Mouse (Mus musculus): ENCODE measurements around the gene Tcirg1.

Gene Tcirg1

GRCm38 (mm10) chr19:3906795-3907786, at the start of gene Tcirg1:
Gene Tcirg1 (minus strand): TSS chr19:3907133.
- peak in 1 of 2 experiments; percentile 61 for DNase-seq (ENCODE audit: low spot score in 2 of 2)

DNA sequence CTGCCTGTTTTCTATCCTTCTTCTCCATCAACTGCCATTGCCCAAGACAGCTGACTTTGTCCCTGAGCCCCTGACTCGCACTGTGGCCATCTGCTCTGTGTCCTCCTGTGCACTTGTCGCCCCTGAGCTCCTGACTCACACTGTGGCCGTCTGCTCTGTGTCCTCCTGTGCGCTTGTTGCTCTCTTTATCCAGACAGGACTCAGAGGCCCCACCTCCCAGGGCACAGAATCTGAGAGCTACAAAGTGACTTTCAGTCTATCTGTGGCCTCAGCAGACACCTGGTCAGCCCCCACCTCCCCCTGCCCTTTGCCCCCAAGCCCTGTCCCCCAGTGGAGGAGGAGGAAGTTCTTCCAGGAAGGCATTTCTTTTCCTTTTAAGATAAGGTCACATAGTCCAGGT, 48.9 kb upstream of the Tcirg1 start:
- no peak for DNase-seq (ENCODE audit: low spot score in 2 of 2)

DNA sequence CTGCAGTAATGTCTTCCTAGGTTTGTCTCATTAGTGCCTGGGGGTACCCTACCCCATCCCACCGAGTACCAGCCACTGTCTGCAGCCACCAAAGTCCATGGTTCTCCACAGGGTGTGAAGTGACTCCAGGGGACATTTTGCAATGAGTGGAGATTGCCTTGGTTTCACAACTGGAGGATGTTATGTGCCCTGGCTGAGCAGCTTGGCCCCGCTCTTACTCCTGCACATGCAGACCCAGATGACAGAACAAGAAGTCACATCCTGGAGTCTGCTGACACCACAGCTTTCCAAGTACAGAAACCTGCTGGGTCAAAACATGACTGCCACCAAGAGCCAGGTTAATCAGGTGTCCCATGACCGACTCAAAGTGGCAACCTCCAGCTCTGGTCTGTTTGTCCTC, 48.1 kb upstream of the Tcirg1 start:
- no peak for DNase-seq (ENCODE audit: low spot score in 2 of 2)

DNA sequence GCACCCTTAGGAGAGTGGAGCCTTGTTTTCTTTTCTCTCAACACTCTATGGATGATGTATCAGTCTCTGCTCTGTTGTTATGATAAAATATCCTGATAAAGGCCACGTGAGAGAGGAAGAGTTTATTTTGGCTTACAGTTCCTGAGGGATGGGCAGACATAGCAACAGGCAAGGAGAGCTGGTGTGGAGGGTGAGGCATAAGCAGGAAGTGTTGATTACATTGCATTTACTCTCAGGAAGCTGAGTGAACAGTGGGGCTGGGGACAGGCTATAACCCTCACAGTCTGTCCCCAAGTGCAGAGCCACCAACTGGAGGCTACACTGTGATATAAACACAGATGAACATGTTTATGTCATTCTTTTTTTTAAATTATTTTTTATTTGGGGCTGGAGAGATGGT, 45.2 kb upstream of the Tcirg1 start:
- no peak for DNase-seq (ENCODE audit: low spot score in 2 of 2)

DNA sequence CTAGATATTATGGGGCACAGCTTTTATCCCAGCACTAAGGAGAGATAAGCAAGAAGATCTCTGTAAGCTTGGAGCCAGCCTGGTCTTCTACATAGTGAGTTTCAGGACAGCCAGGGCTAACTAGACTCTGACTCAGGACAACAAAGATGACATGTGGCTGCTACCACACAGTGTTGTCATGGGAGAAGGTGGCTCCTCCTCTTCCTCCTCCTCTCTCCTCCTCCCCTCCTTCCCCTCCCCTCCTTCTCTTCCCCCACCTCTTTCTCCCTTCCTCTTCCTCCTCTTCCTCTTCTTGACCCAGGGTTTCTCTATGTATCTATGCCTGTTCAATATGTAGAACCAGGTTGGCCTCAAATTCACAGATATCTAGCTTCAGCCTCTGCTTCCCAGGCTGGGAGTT, 44.5 kb upstream of the Tcirg1 start:
- no peak for DNase-seq (ENCODE audit: low spot score in 2 of 2)

GRCm38 (mm10) chr19:3950331-3950730, 43.4 kb upstream of the Tcirg1 start:
- no peak for DNase-seq (ENCODE audit: low spot score in 2 of 2)

GRCm38 (mm10) chr19:3948546-3948945, 41.6 kb upstream of the Tcirg1 start:
- DNase-seq (ENCODE audit: low spot score in 2 of 2): no peak

- DNase-seq (ENCODE audit: low spot score in 2 of 2): no peak
Measured at GRCm38 (mm10) chr19:3947813-3948212, 40.9 kb upstream of the Tcirg1 start.

GRCm38 (mm10) chr19:3946715-3947114, 39.8 kb upstream of the Tcirg1 start:
- peak in 1 of 2 experiments; percentile 71 for DNase-seq (ENCODE audit: low spot score in 2 of 2)

DNA sequence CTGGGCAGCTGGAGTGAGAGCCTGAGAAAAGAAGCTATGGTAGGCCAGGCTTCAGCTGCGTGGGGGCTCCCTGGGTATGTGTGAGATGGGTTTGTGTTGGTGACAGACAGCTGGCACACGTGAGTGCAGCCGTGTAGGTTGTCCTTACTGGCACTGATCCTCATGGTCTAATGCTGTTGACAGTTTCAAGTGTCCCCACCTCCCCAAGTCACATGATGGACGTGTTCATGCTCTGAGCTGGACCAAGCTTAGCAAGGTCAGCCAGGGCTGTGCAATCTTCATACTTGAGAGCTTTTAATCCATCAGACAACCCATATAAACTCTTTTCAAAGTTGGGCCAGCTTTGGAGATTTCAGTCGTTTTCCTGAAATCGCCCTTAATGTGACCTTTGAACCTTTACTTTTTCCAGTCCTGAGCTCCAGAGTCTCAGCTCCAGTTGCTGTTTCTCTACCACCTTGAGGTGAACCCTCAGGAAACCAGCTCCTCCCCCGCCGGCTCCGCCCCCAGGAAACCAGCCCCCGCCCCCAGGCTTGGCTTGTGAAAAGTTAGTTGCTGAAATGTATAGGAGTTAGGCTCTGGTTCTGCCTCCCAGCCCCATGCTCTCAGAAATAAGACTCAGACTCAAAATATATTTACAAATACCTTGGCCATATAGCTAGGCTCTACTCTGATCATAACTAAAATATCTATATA, 39.1 kb upstream of the Tcirg1 start:
- DNase-seq (ENCODE audit: low spot score in 2 of 2): no peak

GRCm38 (mm10) chr19:3942986-3943735, 36.2 kb upstream of the Tcirg1 start:
- no peak for DNase-seq (ENCODE audit: low spot score in 2 of 2)

- DNase-seq (ENCODE audit: low spot score in 2 of 2): no peak
Measured at GRCm38 (mm10) chr19:3942315-3942714, 35.4 kb upstream of the Tcirg1 start.

GRCm38 (mm10) chr19:3935896-3936850, 29.2 kb upstream of the Tcirg1 start:
- no peak for DNase-seq (ENCODE audit: low spot score in 2 of 2)

GRCm38 (mm10) chr19:3935032-3935895, 28.3 kb upstream of the Tcirg1 start, which contains the start of gene Unc93b1:
Gene Unc93b1 (plus strand): TSS chr19:3935186.
- DNase-seq (ENCODE audit: low spot score in 2 of 2): no peak

- no peak for DNase-seq (ENCODE audit: low spot score in 2 of 2)
Measured at GRCm38 (mm10) chr19:3931716-3932115, 24.8 kb upstream of the Tcirg1 start.

GRCm38 (mm10) chr19:3930262-3931057, 23.5 kb upstream of the Tcirg1 start:
- DNase-seq (ENCODE audit: low spot score in 2 of 2): no peak

DNA sequence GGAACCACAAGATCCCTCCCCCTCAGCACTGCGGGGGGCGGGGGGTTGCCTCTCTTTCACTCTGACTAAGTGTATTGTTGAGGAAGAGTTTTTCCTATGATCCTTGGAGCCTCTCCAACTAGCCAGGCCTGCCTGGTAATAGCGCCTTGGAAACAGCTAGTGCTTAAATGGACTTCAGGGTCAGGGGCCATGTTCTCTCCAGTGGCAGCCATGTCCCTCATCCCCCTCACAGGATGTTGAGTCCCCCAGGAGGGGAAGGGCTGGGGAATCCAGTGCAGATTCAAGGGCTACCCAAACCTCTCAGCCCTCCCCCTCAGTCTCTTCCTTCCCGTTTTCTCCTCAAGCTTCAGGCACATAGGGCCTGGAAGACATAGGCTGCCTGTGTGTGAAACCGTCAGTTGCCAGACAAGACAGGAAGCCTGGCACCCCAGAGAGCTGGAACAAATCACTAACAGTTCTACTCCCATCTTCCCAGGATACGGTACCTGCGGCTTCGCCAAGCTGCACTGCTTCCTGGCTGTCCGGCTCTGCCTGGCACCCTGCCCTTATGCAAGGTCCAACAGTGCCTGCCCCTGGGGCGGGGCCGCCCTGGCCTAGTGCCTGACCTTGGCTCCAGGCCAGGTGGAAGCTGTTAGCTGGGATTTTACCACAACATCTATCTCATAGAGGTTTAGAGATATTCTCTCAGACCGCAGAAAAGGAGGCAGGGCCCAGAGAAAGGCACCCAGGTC, 22.4 kb upstream of the Tcirg1 start, which contains the start of gene Aldh3b1:
Aldh3b1 (minus strand) TSS at position 598 of the 731 bp plus-strand sequence.
- DNase-seq (ENCODE audit: low spot score in 2 of 2): peak in 1 of 2 experiments; percentile 72

DNA sequence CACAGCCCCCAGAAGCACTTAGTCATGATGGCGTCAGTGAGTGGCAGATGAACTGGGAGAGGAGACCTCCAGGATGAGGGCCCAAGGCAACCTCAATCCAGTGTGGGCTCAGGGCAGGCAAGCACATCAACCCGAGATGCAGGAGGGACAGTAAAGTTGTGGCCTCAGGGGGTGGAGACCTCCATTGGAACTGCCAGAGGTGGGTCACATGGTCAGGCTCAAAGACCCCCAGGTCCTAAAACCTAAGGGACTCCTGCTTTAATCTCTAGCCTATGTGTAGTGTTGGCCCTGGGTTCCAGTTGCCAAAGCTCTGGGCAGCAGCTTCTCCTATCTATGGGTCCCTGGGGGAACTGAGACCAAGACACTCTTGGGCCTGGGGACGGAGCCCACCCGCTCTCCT, 21.8 kb upstream of the Tcirg1 start:
- no peak for DNase-seq (ENCODE audit: low spot score in 2 of 2)

Measured in left cerebral cortex, adult 9 months (tissue).